Mouse (Mus musculus): ENCODE results near the gene Lsg1.

DNA sequence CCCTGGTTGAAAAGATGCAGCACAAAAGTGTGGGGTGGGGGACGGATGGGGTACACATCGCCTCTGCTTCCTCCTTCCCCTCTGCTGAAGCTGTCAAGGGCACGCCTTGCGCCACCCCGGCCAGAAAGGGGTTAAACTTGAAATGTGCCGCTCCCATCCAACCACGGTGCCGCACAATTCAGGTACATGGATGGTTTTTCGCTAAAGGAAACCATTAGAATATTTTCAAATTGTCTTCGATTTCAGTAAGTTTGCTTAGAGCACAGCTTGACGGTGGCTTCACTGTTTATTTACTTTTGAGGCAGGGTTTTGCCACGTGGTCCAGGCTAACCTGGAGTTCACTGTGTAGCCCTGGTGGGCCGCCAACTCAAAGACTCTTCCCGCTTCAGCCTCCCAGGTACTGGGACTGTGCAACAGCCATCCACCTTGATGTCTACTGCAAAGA, 36.6 kb downstream of the Lsg1 start, which contains the start of gene Tmem44:
- no peak for TF ChIP-seq CTCF (IDR thresholded peaks at IDR 0.05; ENCODE audit: borderline replicate concordance, insufficient read depth, low read depth, low read length)
- TF ChIP-seq POLR2A (IDR thresholded peaks at IDR 0.05; ENCODE audit: borderline replicate concordance, insufficient read depth, low read length): no peak
